Mouse (Mus musculus) layer of hippocampus, adult 2 months (tissue): ENCODE data around the gene Adm. TPM values are rescaled to one million over a fixed set of nuclear protein-coding genes. Genes with fewer than 3 reads are reported as not detected.
"Not testable (repeated sequence)": the region's sequence is repeated elsewhere in the genome, so short reads cannot be mapped to it uniquely, and the experiment has no call there.

Experiments used
- DNase-seq, 2 experiments: peaks; one replicate each; pipeline ENCODE4 v3.0.0; 2022; ENCODE audit warnings: low spot score in 2 of 2
- H3K27ac ChIP-seq: fragments of 200-600 bp; 2 replicates; pipeline ENCODE4 v1.8.1; 2022
- H3K4me3 ChIP-seq: fragments of 200-600 bp; 2 replicates; pipeline ENCODE4 v1.8.1; 2022; ENCODE audit warnings: mild to moderate bottlenecking
- CTCF ChIP-seq: fragments of 200-600 bp; conservative IDR thresholded peaks from 2 replicates; pipeline ENCODE4 v1.8.1; 2022; ENCODE audit warnings: antibody characterized with exemption, mild to moderate bottlenecking, moderate library complexity
- long read RNA-seq, 2 experiments: library from polyadenylated mRNA; stranded (forward); transcript quantifications; one replicate each; pipeline ENCODE4 v2.0.0; 2021; ENCODE audit warnings: borderline mapping rate in 2 of 2
- total RNA-seq, 2 experiments: library from RNA; stranded (reverse); gene quantifications; 2 replicates each; pipeline ENCODE4 v1.2.3; 2021

Adm gene
- 1 to 10 TPM; 1.1 to 1.6 TPM for total RNA-seq
- long read RNA-seq, experiment 1, result 0 reads
- long read RNA-seq, experiment 2, partial matches to known transcripts, result 1 of 3 reads
- long read RNA-seq, experiment 2, other reads (novel, unspliced or antisense), result 1 of 3 reads

GRCm38 (mm10) chr7:110627486-110628272 lies at the start of gene Adm:
TSS of gene Adm (plus strand) at chr7:110627661.
- peak; percentile 17; the same call in 1 of the 2 replicates for TF ChIP-seq CTCF
- H3K4me3 ChIP-seq, result peak within 1 kb of the TSS; percentile 59
- no peak for DNase-seq
- no peak within 1 kb of the TSS for H3K27ac ChIP-seq

GRCm38 (mm10) chr7:110583705-110584104 lies 43.8 kb upstream of the Adm start:
- DNase-seq, result no peak
- Histone ChIP-seq H3K27ac (no peak overlapping the region), H3K4me3 (no peak overlapping the region)
- no peak for TF ChIP-seq CTCF

GRCm38 (mm10) chr7:110584159-110584558 lies 43.3 kb upstream of the Adm start:
- TF ChIP-seq CTCF, result no peak
- H3K4me3 ChIP-seq, result no peak overlapping the region
- no peak for DNase-seq
- no peak overlapping the region for H3K27ac ChIP-seq

GRCm38 (mm10) chr7:110585250-110585649 lies 42.2 kb upstream of the Adm start:
- DNase-seq, result no peak
- Histone ChIP-seq H3K27ac (peak overlapping the region; percentile 24; the same call in 1 of the 2 replicates), H3K4me3 (no peak overlapping the region)
- TF ChIP-seq CTCF, result no peak

GRCm38 (mm10) chr7:110587721-110588120 lies 39.7 kb upstream of the Adm start:
- H3K27ac ChIP-seq, result no peak overlapping the region
- TF ChIP-seq CTCF, result no peak
- no peak overlapping the region for H3K4me3 ChIP-seq
- DNase-seq, result no peak

GRCm38 (mm10) chr7:110593991-110594390 lies 33.5 kb upstream of the Adm start:
- not testable (repeated sequence) for DNase-seq, H3K27ac ChIP-seq, H3K4me3 ChIP-seq
- TF ChIP-seq CTCF, result peak; percentile 62

GRCm38 (mm10) chr7:110597141-110597540 lies 30.3 kb upstream of the Adm start:
- no peak for TF ChIP-seq CTCF
- Histone ChIP-seq H3K4me3 (no peak overlapping the region), H3K27ac (no peak overlapping the region)
- DNase-seq, result no peak

GRCm38 (mm10) chr7:110605476-110605875 lies 22.0 kb upstream of the Adm start:
- Histone ChIP-seq H3K27ac (no peak overlapping the region), H3K4me3 (no peak overlapping the region)
- no peak for TF ChIP-seq CTCF
- no peak for DNase-seq

GRCm38 (mm10) chr7:110606906-110607305 lies 20.6 kb upstream of the Adm start:
- Histone ChIP-seq H3K27ac (no peak overlapping the region), H3K4me3 (no peak overlapping the region)
- TF ChIP-seq CTCF, result no peak
- DNase-seq, result no peak

GRCm38 (mm10) chr7:110613381-110614132 lies 13.9 kb upstream of the Adm start:
- no peak for TF ChIP-seq CTCF
- H3K27ac ChIP-seq, result peak overlapping the region; percentile 97
- H3K4me3 ChIP-seq, result peak overlapping the region; percentile 63
- DNase-seq, result no peak

GRCm38 (mm10) chr7:110614133-110615063 lies 13.1 kb upstream of the Adm start, which contains the start of gene Sbf2:
TSS of gene Sbf2 (minus strand) at chr7:110614922.
- Histone ChIP-seq H3K4me3 (peak within 1 kb of the TSS; percentile 63), H3K27ac (peak within 1 kb of the TSS; percentile 97)
- DNase-seq, result peak; percentile 48 to 56
- TF ChIP-seq CTCF, result peak; percentile 26

- no peak for TF ChIP-seq CTCF
- Histone ChIP-seq H3K27ac (peak overlapping the region; percentile 97), H3K4me3 (peak overlapping the region; percentile 63)
- peak; percentile 37 to 43 for DNase-seq
Measured at GRCm38 (mm10) chr7:110615151-110615631, 12.3 kb upstream of the Adm start.
